Mouse (Mus musculus): ENCODE measurements at regions not wholly inside any gene's neighbourhood (a gene's known extent, or its start where the extent isn't known, plus 50 kb on each side); places are given as distances from the start of the nearest gene placed in this dataset.

DNA sequence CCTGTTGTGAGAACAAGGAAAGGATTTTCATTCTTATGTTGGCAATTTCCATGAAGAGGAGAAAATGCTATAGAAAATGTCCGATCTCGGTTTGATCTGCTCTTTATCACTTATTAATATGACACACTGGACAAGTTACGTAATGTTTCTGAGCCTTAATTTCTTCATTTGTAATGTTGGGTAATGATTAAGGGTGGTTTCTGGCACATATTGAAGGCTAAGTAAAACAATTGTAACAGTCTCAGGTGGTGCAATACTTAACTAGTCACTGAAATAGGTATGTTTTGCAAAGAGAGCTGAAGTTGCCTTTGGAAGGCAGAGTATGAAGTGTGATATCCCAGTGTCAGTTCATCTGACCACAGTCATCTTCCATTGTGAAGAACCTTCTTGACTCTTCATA lies 1427.2 kb upstream of the A1bg start:
- TF ChIP-seq POLR2A (IDR thresholded peaks at IDR 0.05; ENCODE audit: insufficient read depth, low read length) (no peak), CTCF (IDR thresholded peaks at IDR 0.05; ENCODE audit: low read depth, low read length) (no peak)
